Mouse (Mus musculus): ENCODE data around the gene Slc2a3. TPM values are rescaled to one million over a fixed set of nuclear protein-coding genes. Genes with fewer than 3 reads are reported as not detected.

The Slc2a3 gene
- total RNA-seq, 1 experiment from 2014 or later, result 315 TPM

Other genes with a start within 250 kb of the Slc2a3 start
- 0.58 and 0.98 TPM in 2 replicates for gene Aicda, start 247.8 kb downstream of the Slc2a3 start, total RNA-seq (2017)
- gene Apobec1, start 199.2 kb downstream of the Slc2a3 start, total RNA-seq (2017), result 115 and 128 TPM in 2 replicates
- gene Gdf3, start 191.6 kb downstream of the Slc2a3 start, total RNA-seq (2017), result 0.23 and 0.25 TPM in 2 replicates
- gene Dppa3, start 175.2 kb downstream of the Slc2a3 start, total RNA-seq (2017), result not detected in 2 replicates
- not detected in 2 replicates for gene Nanog, start 94.2 kb downstream of the Slc2a3 start, total RNA-seq (2017)
- gene Foxj2, start 18.3 kb upstream of the Slc2a3 start, total RNA-seq (2017), result 32.8 and 38.8 TPM in 2 replicates
- gene C3ar1, start 54.5 kb upstream of the Slc2a3 start, total RNA-seq (2017), result 1.4 and 1.5 TPM in 2 replicates
- 33.2 and 37.3 TPM in 2 replicates for gene Necap1, start 72.8 kb upstream of the Slc2a3 start, total RNA-seq (2017)
- 15.6 and 15.8 TPM in 2 replicates for gene Clec4a1, start 120.2 kb upstream of the Slc2a3 start, total RNA-seq (2017)
- 37.1 and 53.7 TPM in 2 replicates for gene Clec4a3, start 150.9 kb upstream of the Slc2a3 start, total RNA-seq (2017)
- 1.2 and 3.1 TPM in 2 replicates for gene Clec4a4, start 188.7 kb upstream of the Slc2a3 start, total RNA-seq (2017)
- not detected in 2 replicates for gene Clec4b1, start 248.3 kb upstream of the Slc2a3 start, total RNA-seq (2017)

Data from neutrophil, adult 5-6 weeks (primary cell).